Mouse (Mus musculus) adrenal gland, postnatal 10 days (tissue): ENCODE data around the gene Enkur. TPM values are rescaled to one million over a fixed set of nuclear protein-coding genes. Genes with fewer than 3 reads are reported as not detected.

Source experiments
- DNase-seq: peaks from one replicate; pipeline ENCODE4 v3.0.0; 2021; ENCODE audit warnings: mixed read lengths
- total RNA-seq, 2 experiments: library from RNA; stranded (reverse); gene quantifications; 2 replicates each; pipeline ENCODE4 v1.2.3; 2021

Gene Enkur
- total RNA-seq, 2 experiments from 2014 or later = 1.0 to 1.6 TPM

DNA sequence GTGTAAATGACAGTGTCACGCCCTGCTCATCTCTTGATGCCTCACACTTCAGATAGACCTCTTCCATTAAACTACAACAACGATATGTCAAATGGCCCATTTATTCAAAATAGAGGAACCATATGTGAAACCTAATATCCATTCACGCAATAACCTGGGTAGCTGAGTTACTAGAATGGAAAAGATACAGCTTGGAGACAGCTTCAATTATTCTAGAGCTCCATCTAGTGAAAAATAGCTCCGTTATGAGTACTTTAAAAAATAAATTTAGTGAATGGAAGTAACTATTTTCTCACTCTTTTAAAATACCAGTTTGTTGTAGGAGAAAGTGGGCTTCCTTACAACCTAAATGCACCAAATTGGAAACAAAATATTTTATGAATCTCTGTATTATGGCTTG is 16.6 kb downstream of the Enkur start:
- no peak for DNase-seq

DNA sequence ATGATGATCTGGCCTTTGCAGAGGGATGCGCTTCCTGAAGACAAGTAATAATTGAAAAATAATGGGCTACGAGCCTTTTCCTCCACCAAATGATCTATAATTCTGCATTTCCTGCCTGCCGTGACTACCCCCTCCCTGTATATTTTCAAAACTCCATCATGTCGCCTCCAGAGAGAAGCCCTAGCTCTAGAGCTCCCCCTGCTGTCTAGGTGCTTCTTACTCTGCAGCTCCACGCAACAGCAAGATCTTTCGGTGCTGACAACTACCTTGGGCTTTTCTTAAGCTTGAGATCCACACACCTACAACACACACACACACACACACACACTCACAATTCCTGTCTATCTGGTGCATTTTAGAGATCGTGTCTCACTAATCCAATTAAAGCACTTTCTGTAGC is 17.6 kb downstream of the Enkur start:
- DNase-seq = peak; percentile 85

DNA sequence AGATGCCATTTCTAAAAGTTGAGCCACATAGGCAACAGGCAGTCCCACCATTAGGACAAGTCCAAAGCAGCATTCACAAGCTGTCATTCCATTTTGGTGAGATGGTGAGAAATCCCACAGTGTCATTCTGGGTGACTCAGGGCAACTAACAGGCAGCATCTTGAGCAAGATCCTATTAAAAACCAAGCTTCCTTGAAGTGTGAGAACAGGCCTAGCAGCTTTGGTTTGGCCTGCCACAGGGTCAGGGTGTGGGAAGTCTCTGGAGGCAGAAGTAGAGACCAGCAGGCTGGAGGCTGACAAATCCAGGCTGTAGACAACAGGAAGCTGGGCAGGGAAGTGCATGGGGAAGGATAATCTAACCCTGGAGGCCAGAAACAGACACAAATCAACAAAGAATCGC is 22.4 kb downstream of the Enkur start:
- no peak for DNase-seq

DNA sequence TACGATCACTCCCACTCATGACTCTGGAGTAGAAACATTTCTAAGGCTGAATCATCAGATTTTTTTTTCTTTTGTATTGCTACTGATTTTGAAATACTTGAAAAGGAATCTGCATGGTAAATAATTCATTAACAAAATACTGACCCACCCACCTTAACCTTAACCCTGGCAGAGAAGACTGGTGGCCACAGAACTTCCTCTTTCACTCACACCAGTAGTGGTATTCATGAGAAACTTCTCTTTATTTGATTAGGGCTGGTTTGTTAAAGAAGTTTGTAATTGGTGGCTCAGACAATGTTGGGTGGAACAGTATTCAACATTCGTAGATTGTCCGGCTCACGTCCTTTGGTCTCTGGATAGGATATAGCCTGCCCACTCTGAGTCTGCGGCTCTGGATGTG is 26.0 kb downstream of the Enkur start:
- DNase-seq = no peak

DNA sequence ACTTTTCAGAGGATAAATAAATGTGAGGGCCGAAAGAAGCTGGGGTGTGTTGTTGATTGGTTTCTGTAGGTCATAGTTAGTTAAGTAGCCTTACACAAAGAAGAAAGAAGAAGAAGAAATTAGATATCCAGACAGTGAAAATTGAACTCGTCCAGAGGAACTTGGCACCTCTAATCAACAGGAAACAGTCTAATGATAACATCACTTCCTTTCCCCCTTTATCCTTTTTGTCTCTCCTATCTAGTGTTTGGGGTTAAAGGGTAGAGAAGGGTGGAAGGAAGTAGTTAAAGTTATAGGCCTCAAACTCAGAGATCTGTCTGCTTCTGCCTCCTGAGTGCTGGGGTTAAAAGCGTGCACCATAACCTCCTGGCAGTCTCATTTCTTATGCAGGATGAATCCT is 32.4 kb downstream of the Enkur start:
- DNase-seq = no peak

DNA sequence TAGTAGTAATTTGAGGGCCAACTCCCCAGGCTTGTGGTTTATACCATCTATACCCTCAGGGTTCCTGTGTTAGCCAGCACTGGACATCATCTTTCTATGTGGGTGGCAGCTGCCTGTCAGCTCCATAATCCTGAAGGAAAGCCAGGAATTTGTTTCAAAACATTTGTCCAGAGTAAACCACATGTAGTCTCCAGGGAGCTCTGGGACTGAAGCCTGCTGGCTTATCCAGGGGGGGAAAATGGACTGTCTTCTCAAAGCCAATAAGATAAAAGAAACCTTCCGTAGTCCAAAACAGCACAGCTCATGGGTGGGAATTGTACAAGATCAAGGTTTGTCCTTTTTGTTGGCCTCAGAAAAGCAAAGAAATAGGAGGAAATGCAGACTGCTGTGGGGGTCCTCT is 37.2 kb downstream of the Enkur start:
- DNase-seq = peak; percentile 9

DNA sequence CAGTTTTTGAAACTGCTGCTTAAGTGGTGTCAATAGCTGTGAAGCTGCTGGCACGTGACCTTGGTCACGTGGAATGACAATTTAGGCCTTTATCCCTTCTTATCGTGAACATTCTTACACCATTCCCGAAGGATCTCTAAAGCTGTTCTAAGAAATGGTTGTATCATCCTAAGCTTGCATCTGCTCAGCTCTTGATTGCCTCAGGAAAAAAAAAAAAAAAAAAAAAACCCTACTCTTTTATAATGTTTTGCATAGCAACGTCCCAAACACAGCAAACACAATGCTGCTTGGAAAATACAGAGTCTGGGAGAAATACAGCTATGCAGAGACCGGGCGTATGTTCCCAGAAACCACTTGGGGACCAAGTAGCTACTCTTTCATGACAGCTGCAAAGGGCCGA is 40.9 kb downstream of the Enkur start:
- DNase-seq = no peak

DNA sequence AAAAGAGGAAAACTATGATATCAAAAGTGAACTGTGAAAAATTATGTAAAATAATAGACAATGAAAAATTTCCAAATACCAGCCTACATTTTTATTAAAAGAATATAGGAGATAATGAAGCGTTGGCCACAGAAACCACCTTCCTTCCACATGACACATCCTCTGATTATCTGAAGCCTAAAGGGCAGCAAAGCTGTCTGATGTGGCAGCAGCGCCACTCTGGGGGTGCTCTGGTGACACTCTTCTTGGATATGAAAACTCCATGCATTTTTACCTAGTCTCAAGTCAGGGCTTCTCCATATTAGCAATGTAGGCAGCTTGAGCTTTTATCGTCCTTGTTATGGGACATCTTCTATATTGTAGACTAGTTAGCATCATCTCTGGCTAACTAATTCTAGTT is 51.7 kb downstream of the Enkur start:
- DNase-seq = no peak

DNA sequence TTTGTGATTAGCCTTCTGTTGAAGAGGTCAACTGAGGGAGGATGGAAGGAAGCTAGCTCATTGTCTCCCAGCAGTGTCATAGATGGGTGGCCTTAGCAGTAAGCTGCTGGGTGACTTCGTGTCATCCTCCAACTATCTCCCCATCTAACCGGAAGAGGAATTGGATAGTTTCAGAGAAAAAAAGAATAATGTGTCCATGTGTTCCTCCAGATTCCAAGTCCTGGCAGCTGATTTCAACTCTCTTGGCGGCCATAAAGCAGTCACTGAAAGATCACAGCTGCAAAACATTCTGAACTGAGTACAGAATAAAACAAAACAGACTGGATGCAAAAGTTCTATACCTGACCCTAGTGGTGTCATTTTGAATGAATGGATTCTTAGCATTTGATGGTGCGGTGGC is 58.0 kb downstream of the Enkur start:
- DNase-seq = no peak

DNA sequence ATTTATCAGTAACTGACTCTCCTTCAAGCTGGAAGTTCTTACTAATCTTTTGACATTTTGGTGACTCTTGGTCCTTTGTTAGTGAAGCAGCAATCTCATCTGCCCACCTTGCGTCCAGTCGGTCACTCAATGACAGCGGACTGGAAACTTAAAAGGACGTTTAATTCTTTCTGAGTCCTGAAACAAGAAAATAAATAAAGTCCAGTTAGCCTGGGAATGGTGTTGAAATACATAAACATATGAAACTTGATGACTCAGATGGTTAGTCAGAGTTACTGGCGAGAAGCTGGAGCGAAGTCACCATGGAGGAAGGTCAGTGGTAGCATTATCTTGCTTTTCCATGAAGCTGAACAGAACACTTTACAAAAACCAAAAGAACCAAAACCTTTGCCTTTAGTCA is 58.7 kb downstream of the Enkur start:
- DNase-seq = no peak

DNA sequence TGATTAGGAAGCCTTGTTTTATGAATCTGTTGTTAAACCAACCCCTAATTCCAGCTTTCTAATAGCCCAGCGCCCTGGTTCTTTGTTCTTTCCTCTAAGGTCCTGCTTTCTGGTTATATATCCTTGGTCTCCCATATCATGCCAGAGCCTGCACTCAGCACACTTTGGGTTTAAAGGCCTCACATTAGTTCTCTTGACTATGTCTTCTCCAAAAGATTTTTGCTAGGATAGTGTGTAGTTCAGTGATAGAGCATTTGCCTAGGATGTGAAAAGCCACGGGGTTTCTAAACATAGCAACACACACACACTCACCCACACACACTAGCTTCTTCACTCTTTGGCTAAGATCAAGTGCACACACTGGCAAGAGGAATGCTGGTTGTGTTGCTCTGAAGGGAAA is 62.5 kb downstream of the Enkur start:
- DNase-seq = no peak

DNA sequence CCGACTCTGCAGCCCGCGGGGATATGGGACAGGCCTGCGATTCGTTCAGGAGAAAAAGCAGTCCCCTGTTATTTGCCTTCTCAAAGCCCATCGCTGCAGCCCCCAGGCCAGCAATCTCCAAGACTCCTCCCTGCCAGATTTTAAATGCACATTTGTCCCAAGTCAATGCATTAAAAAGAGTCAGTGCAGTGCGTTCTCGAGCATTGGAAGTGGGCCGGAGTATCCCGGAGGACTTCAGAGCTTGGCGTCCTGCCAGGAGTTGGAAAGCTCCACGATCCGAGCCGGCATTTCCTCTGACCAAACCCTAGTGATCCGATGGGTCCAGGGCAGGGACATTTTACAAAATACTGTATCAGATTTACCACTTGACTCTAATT is 63.0 kb downstream of the Enkur start:
- DNase-seq = peak; percentile 84

DNA sequence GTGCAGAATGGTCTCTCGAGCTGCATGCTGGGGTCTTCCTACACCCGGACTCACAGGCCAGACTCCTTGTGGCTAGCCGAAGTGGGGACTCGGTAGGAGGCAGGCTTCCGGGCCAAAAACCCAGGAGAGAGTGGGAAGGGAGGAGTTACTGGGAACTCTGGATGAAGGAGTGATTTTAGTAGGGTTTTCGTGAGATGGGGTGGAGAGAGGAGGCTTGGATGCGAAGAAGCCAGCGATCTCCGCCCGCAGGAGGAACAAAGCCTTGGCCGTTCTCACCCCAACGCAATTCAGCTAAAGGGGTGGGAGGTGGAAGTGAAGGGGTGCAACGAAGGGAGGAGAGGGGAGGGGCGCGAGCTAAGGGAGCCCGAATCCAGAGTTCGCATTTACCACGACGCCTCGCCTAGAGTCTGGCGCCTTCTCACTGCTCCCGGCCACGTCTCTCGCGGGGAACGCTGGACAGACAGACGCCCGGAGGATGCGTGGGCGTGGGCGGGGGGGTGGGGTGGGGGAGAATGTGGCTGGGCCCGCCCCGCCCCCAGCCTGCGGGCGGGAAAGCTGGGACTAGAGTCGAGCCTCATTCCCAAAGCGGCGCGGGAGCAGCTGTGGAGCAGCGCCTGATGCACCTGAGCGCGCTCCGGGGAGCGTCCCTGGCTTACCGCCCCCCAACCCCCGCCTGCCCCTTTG is 63.5 kb downstream of the Enkur start:
- peak; percentile 60 for DNase-seq

DNA sequence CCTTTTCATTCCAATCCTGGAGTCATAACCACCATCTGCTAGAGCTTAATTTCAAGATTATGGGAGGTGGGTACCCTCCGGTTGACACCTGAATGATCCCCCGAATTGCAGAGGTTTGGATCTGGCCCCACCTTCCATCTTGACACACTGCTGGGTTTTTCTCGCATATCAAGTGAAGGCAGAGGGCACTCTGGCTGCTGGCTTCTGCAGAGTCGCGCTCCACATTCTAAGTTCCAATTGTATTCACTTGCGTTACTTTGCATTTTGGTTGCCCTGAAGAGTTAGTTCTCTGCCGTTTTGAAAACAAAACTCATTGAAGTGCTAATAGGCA is 64.0 kb downstream of the Enkur start:
- DNase-seq = peak; percentile 22

Other genes with a start within 250 kb of the Enkur start
- gene Arhgap21, start 236.5 kb downstream of the Enkur start, total RNA-seq = 10 to 100 TPM; 57.5 to 78.3 TPM
- gene Thnsl1, start 359 bp upstream of the Enkur start, total RNA-seq = 1 to 10 TPM; 5.7 to 7.6 TPM
- 1 to 10 TPM in 1 of 2 experiments, under 1 TPM in 1; 0.57 to 1.1 TPM for gene Gpr158, start 162.2 kb upstream of the Enkur start, total RNA-seq